Mouse (Mus musculus) thymus, adult 2 months (tissue): ENCODE measurements around the gene Tmod3. TPM values are rescaled to one million over a fixed set of nuclear protein-coding genes. Genes with fewer than 3 reads are reported as not detected.

ENCODE experiments used
- DNase-seq: peaks from one replicate; pipeline ENCODE4 v3.0.0; 2021
- H3K27ac ChIP-seq: fragments of 200-500 bp; 2 replicates; pipeline ENCODE4 v1.5.1; 2012; ENCODE audit warnings: low read length, control low read depth; ENCODE audit not compliant: control insufficient read depth, insufficient read depth
- H3K27me3 ChIP-seq: fragments of 200-500 bp; 2 replicates; pipeline ENCODE4 v1.6.1; 2012; ENCODE audit warnings: mild to moderate bottlenecking, low read length, moderate library complexity, mixed read lengths; ENCODE audit not compliant: control insufficient read depth, insufficient read depth
- H3K36me3 ChIP-seq: fragments of 200-500 bp; 2 replicates; pipeline ENCODE4 v1.6.1; 2012; ENCODE audit warnings: mild to moderate bottlenecking, low read length, moderate library complexity; ENCODE audit not compliant: control insufficient read depth, insufficient read depth
- H3K4me1 ChIP-seq: fragments of 200-500 bp; replicated peaks from 2 replicates; pipeline ENCODE4 v1.6.1; 2012; ENCODE audit warnings: low read length; ENCODE audit not compliant: control insufficient read depth, insufficient read depth
- H3K4me3 ChIP-seq: fragments of 200-500 bp; 2 replicates; pipeline ENCODE4 v1.5.1; 2012; ENCODE audit warnings: mild to moderate bottlenecking, low read length, control low read depth, moderate library complexity; ENCODE audit not compliant: control insufficient read depth, insufficient read depth
- CTCF ChIP-seq: fragments of 200-500 bp; IDR thresholded peaks from 2 replicates; pipeline ENCODE4 v1.5.1; 2012; ENCODE audit warnings: mild to moderate bottlenecking, control low read depth, low read length, moderate library complexity, borderline replicate concordance; ENCODE audit not compliant: control insufficient read depth, poor library complexity, insufficient read depth; ENCODE audit errors: extremely low read depth
- POLR2A ChIP-seq: fragments of 200-500 bp; IDR thresholded peaks from 2 replicates; pipeline ENCODE4 v1.6.1; 2012; ENCODE audit warnings: mild to moderate bottlenecking, low read length, control low read depth, moderate library complexity; ENCODE audit not compliant: control insufficient read depth, poor library complexity, insufficient read depth; ENCODE audit errors: extremely low read depth
- WGBS: fragments of 180-500 bp; shearing (Covaris S2); methylation state at CpG from one replicate; pipeline ENCODE4 v1.1.7; 2018; 5-methylcytosine and 5-hydroxymethylcytosine counted together
- polyA plus RNA-seq: library from polyadenylated mRNA; depleted of rRNA; stranded (reverse); fragments of >200 nt; gene quantifications from 2 replicates; pipeline ENCODE4 v1.2.3, GENCODE M21; 2012; rRNA removed

The Tmod3 gene
- polyA plus RNA-seq: 30.6 and 32.0 TPM in 2 replicates

- H3K4me1 ChIP-seq: peaks cover 3% of the 10 kb centered on the region; the same call in 1 of the 2 replicates
- peak within 1 kb of the TSS; percentile 82 for H3K4me3 ChIP-seq
- peak; percentile 98 for DNase-seq
- H3K27ac ChIP-seq: no peak within 1 kb of the TSS
- TF ChIP-seq CTCF: 0 out of 2 replicates have a peak, but pooled peaks have one; percentile 36
- peak; percentile 83 for TF ChIP-seq POLR2A
- 4% methylated on average over 21 of the region's 21 CpGs for WGBS
- H3K27me3 ChIP-seq: no peaks in the 10 kb centered on the region
- H3K36me3 ChIP-seq: no peaks in the 10 kb centered on the region
Measured at GRCm38 (mm10) chr9:75559512-75560012, at the start of gene Tmod3. Gene Tmod3 (minus strand): TSS chr9:75559657.

GRCm38 (mm10) chr9:75607496-75607895, 48.0 kb upstream of the Tmod3 start:
- 91% methylated on average over 4 of the region's 4 CpGs for WGBS
- no peak for TF ChIP-seq POLR2A
- no peak for TF ChIP-seq CTCF
- Histone ChIP-seq H3K27ac (no peak overlapping the region), H3K27me3 (peaks cover 8% of the 10 kb centered on the region; the same call in 1 of the 2 replicates), H3K36me3 (no peaks in the 10 kb centered on the region), H3K4me1 (no peaks in the 10 kb centered on the region; the same call in 1 of the 2 replicates), H3K4me3 (no peak overlapping the region)
- DNase-seq: no peak

GRCm38 (mm10) chr9:75601510-75601909, 42.1 kb upstream of the Tmod3 start:
- WGBS: 27% methylated on average over 12 of the region's 12 CpGs
- no peak overlapping the region for H3K4me3 ChIP-seq
- no peaks in the 10 kb centered on the region for H3K27me3 ChIP-seq
- DNase-seq: no peak
- H3K27ac ChIP-seq: no peak overlapping the region
- no peak for TF ChIP-seq POLR2A
- TF ChIP-seq CTCF: no peak
- no peaks in the 10 kb centered on the region for H3K4me1 ChIP-seq
- no peaks in the 10 kb centered on the region for H3K36me3 ChIP-seq

- no peak for DNase-seq
- TF ChIP-seq POLR2A: no peak
- TF ChIP-seq CTCF: no peak
- Histone ChIP-seq H3K27me3 (no peaks in the 10 kb centered on the region), H3K4me3 (no peak overlapping the region), H3K4me1 (no peaks in the 10 kb centered on the region), H3K27ac (no peak overlapping the region), H3K36me3 (no peaks in the 10 kb centered on the region)
- WGBS: 85% methylated on average over 7 of the region's 7 CpGs
Measured at GRCm38 (mm10) chr9:75600166-75600934, 40.9 kb upstream of the Tmod3 start.

GRCm38 (mm10) chr9:75599191-75599841, 39.9 kb upstream of the Tmod3 start:
- no peak for TF ChIP-seq POLR2A
- no peak for TF ChIP-seq CTCF
- Histone ChIP-seq H3K4me1 (no peaks in the 10 kb centered on the region), H3K4me3 (no peak overlapping the region), H3K36me3 (no peaks in the 10 kb centered on the region), H3K27ac (no peak overlapping the region), H3K27me3 (no peaks in the 10 kb centered on the region)
- no peak for DNase-seq
- 79% methylated on average over 5 of the region's 5 CpGs for WGBS

GRCm38 (mm10) chr9:75597596-75597995, 38.1 kb upstream of the Tmod3 start:
- Histone ChIP-seq H3K27ac (no peak overlapping the region), H3K4me3 (no peak overlapping the region), H3K36me3 (no peaks in the 10 kb centered on the region), H3K4me1 (no peaks in the 10 kb centered on the region), H3K27me3 (no peaks in the 10 kb centered on the region)
- TF ChIP-seq CTCF: no peak
- TF ChIP-seq POLR2A: no peak
- 76% methylated on average over 4 of the region's 4 CpGs for WGBS
- DNase-seq: no peak
